Mouse (Mus musculus): Measurements from ENCODE around the gene Pnliprp2.

DNA sequence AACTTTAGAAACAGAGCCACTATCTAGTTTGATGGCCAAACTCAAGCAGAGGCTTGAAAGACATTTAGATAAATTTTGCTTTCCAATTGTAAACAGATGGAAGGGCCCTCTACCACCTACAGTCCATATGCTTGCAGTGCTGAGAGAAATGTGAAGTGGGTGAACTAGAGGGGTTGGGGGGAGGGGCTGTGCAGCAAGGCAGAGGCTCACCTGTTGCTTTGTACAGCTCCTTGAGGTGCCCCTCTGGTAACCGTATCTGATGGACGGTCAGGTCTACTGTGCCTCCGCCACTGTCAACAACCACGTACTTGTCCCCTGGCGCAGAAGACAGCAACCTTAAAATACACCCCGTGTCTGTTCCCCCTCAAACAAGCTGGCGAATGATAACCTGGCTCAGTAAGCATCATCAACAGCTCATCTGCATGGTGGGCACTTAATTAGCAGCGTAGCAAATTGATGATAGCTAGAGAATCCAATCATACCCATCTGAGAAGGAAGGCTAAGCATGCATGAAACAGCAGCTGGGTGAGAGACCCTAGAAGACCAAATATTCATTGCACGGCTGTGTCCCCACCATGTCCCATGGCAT is 45.8 kb downstream of the Pnliprp2 start:
- no peak for TF ChIP-seq EP300 (IDR thresholded peaks at IDR 0.05; ENCODE audit: low read length)
- TF ChIP-seq ZKSCAN1 (IDR thresholded peaks at IDR 0.05; ENCODE audit: borderline replicate concordance, low read depth, low read length) = no peak
- no peak for TF ChIP-seq POLR2A (IDR thresholded peaks at IDR 0.05; ENCODE audit: low read depth, low read length)
- TF ChIP-seq HCFC1 (IDR thresholded peaks at IDR 0.05; ENCODE audit: low read depth, low read length) = no peak
- no peak for TF ChIP-seq TCF12 (IDR thresholded peaks at IDR 0.05; ENCODE audit: low read depth, low read length)
- no peak for TF ChIP-seq ZNF384 (IDR thresholded peaks at IDR 0.05; ENCODE audit: low read depth, low read length)

All from CH12.LX (cell line).